28 mouse cellular contexts compared by ENCODE assay signal in genomic region chr3:52759846-52760245, GRCm38 (mm10).
"Had no signal": no experiment of that assay in that cellular context is flagged by ENCODE, and none has a peak within 500 bp of the region (broad histone marks: within the 10 kb centered on the region; RNA-seq: fewer than 3 reads in every experiment).

No protein-coding gene starts in this region.

- H3K36me3 ChIP-seq: embryonic facial prominence, embryonic 10.5 days; embryonic facial prominence, embryonic 12.5 days; embryonic facial prominence, embryonic 13.5 days; embryonic facial prominence, embryonic 15.5 days; forebrain, embryonic 10.5 days; forebrain, embryonic 12.5 days; forebrain, embryonic 15.5 days had no signal

- H3K27ac ChIP-seq: embryonic facial prominence, embryonic 10.5 days; embryonic facial prominence, embryonic 12.5 days; embryonic facial prominence, embryonic 13.5 days; embryonic facial prominence, embryonic 15.5 days; forebrain, embryonic 10.5 days; forebrain, embryonic 12.5 days; forebrain, embryonic 13.5 days; forebrain, embryonic 15.5 days; gastrocnemius, adult 2 months; heart, adult 2 months had no signal

- ATAC-seq: forebrain, embryonic 13.5 days; forebrain, embryonic 14.5 days; forebrain, embryonic 15.5 days; forebrain, embryonic 16.5 days; forebrain, postnatal 0 days had no signal

- DNase-seq: cerebellum, adult 2 months; cerebellum, adult 8-10 months; cerebellum, adult 9-10 months; cerebellum, adult 9-11 months; cerebellum, postnatal 10 days; cerebellum, postnatal 14 days; cerebellum, postnatal 25 days; cerebellum, postnatal 36 days; embryo, embryonic 11 days; forebrain, postnatal 0 days; gastrocnemius, adult 2 months; gastrocnemius, postnatal 10 days; gastrocnemius, postnatal 14 days; gastrocnemius, postnatal 25 days; gastrocnemius, postnatal 36 days; heart, adult 18-20 months; heart, adult 2 months had no signal

- H3K9ac ChIP-seq: embryonic facial prominence, embryonic 12.5 days; embryonic facial prominence, embryonic 13.5 days; embryonic facial prominence, embryonic 15.5 days; forebrain, embryonic 12.5 days; forebrain, embryonic 13.5 days; forebrain, embryonic 15.5 days; forebrain, postnatal 0 days had no signal

- H3K4me3 ChIP-seq: embryonic facial prominence, embryonic 10.5 days; embryonic facial prominence, embryonic 12.5 days; embryonic facial prominence, embryonic 13.5 days; embryonic facial prominence, embryonic 15.5 days; erythroblast, embryonic 14.5 days; forebrain, embryonic 10.5 days; forebrain, embryonic 12.5 days; forebrain, embryonic 13.5 days; forebrain, embryonic 15.5 days; gastrocnemius, adult 2 months; heart, adult 2 months had no signal

- H3K9me3 ChIP-seq: embryonic facial prominence, embryonic 10.5 days; embryonic facial prominence, embryonic 12.5 days; embryonic facial prominence, embryonic 13.5 days; embryonic facial prominence, embryonic 15.5 days; forebrain, embryonic 10.5 days; forebrain, embryonic 12.5 days; forebrain, embryonic 13.5 days; forebrain, embryonic 15.5 days had no signal

- H3K4me2 ChIP-seq: embryonic facial prominence, embryonic 12.5 days; embryonic facial prominence, embryonic 13.5 days; embryonic facial prominence, embryonic 15.5 days; forebrain, embryonic 12.5 days; forebrain, embryonic 13.5 days; forebrain, embryonic 15.5 days had no signal

- H3K4me1 ChIP-seq: embryonic facial prominence, embryonic 15.5 days; forebrain, embryonic 12.5 days had no signal

- H3K27me3 ChIP-seq: embryonic facial prominence, embryonic 12.5 days; embryonic facial prominence, embryonic 15.5 days; forebrain, embryonic 12.5 days; forebrain, embryonic 13.5 days; forebrain, embryonic 15.5 days had no signal
